Comparison of ENCODE assay signal across 8 mouse cellular contexts in the genomic region with DNA sequence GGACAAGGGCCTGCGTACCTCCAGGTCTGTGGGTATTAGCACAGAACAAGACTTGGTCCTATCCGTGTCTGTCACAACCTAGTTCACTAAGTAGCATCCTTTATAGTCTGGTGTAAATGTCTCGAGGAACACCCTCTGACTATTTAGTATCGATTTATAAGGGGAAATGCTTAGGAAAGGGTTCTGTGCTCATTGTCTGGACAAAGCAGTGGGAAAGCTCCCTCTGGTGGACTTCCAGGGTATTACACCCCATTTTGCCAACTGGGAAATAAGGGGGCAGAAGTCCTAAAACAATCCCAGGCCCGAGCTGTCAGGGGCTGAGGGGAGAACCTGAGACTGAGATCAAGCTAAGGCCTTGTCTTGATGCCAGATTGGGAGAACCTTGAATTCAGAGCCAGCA. TPM values are rescaled to one million over a fixed set of nuclear protein-coding genes. Genes with fewer than 3 reads are reported as not detected.
DNase-seq lines count a peak whose midpoint lies in the region; ATAC-seq lines count a peak whose summit lies in the region.

No protein-coding gene starts in this region.

- peaks cover 34% of the 10 kb centered on the region for H3K36me3 ChIP-seq in hindbrain, embryonic 10.5 days
- H3K36me3 ChIP-seq in hindbrain, embryonic 13.5 days = peaks cover 31% of the 10 kb centered on the region
- peaks cover 28% of the 10 kb centered on the region for H3K36me3 ChIP-seq in hindbrain, embryonic 12.5 days
- H3K36me3 ChIP-seq in midbrain, embryonic 15.5 days (replicated peaks) = peaks cover 12% of the 10 kb centered on the region; the same call in 1 of the 2 replicates

- H3K27ac ChIP-seq in hindbrain, embryonic 10.5 days = peak overlapping the region; percentile 59
- no peak overlapping the region for H3K27ac ChIP-seq in hindbrain, embryonic 13.5 days
- no peak overlapping the region for H3K27ac ChIP-seq in hindbrain, embryonic 12.5 days
- no peak overlapping the region for H3K27ac ChIP-seq in midbrain, embryonic 15.5 days

- WGBS in hindbrain, embryonic 10.5 days = 38% methylated on average over 5 of the region's 5 CpGs
- 25% methylated on average over 5 of the region's 5 CpGs for WGBS in hindbrain, embryonic 13.5 days
- 30% methylated on average over 5 of the region's 5 CpGs for WGBS in hindbrain, embryonic 12.5 days
- WGBS in midbrain, embryonic 15.5 days = 27% methylated on average over 5 of the region's 5 CpGs

- no peak overlapping the region for H3K9ac ChIP-seq in hindbrain, embryonic 13.5 days
- no peak overlapping the region for H3K9ac ChIP-seq in hindbrain, embryonic 12.5 days
- no peak overlapping the region for H3K9ac ChIP-seq in midbrain, embryonic 15.5 days

- no peaks in the 10 kb centered on the region for H3K9me3 ChIP-seq in hindbrain, embryonic 10.5 days
- no peaks in the 10 kb centered on the region for H3K9me3 ChIP-seq in hindbrain, embryonic 13.5 days
- no peaks in the 10 kb centered on the region for H3K9me3 ChIP-seq in hindbrain, embryonic 12.5 days (replicated peaks)
- H3K9me3 ChIP-seq in midbrain, embryonic 15.5 days = no peaks in the 10 kb centered on the region

- 0 out of 2 replicates have a peak, but pooled peaks cover 4% of the 10 kb centered on the region for H3K4me1 ChIP-seq in hindbrain, embryonic 10.5 days (replicated peaks)
- no peaks in the 10 kb centered on the region for H3K4me1 ChIP-seq in hindbrain, embryonic 13.5 days (replicated peaks)
- 0 out of 2 replicates have a peak, but pooled peaks cover 3% of the 10 kb centered on the region for H3K4me1 ChIP-seq in hindbrain, embryonic 12.5 days
- H3K4me1 ChIP-seq in midbrain, embryonic 15.5 days = peaks cover 3% of the 10 kb centered on the region; the same call in 1 of the 2 replicates

- H3K27me3 ChIP-seq in hindbrain, embryonic 10.5 days (ENCODE audit: insufficient read depth, poor library complexity, severe bottlenecking) = 0 out of 2 replicates have a peak, but pooled peaks cover 8% of the 10 kb centered on the region
- no peaks in the 10 kb centered on the region for H3K27me3 ChIP-seq in hindbrain, embryonic 13.5 days
- no peaks in the 10 kb centered on the region for H3K27me3 ChIP-seq in hindbrain, embryonic 12.5 days
- H3K27me3 ChIP-seq in midbrain, embryonic 15.5 days (replicated peaks) = no peaks in the 10 kb centered on the region

- DNase-seq in hindbrain, embryonic 10.5 days (ENCODE audit: low spot score) = peak; percentile 83
- DNase-seq in brain, embryonic 18.5 days (ENCODE audit: low read depth, low spot score) = peak; percentile 43
- DNase-seq in left cerebral cortex, postnatal 10 days (ENCODE audit: extremely low spot score in 1 of 2, low spot score in 2 of 2) = peak; percentile 64 to 75
- peak; percentile 72 to 81 for DNase-seq in spleen, postnatal 10 days (ENCODE audit: low spot score in 2 of 2)

- intact Hi-C loops in left cerebral cortex, postnatal 10 days (cut with DNase I) = loop anchor here (5.0 kb wide), 1 partner anchor 95 kb away; no protein-coding TSS in a partner anchor

- H3K4me2 ChIP-seq in hindbrain, embryonic 13.5 days = no peak overlapping the region
- no peak overlapping the region for H3K4me2 ChIP-seq in hindbrain, embryonic 12.5 days (replicated peaks)
- no peak overlapping the region for H3K4me2 ChIP-seq in midbrain, embryonic 15.5 days

- no peak for ATAC-seq in hindbrain, embryonic 13.5 days (ENCODE audit: low FRiP score)
- ATAC-seq in erythroblast, adult 5-6 weeks (replicated peaks; ENCODE audit: low FRiP score, poor library complexity, severe bottlenecking) = peak; percentile 59
- 0 out of 2 replicates have a peak, but pooled peaks have one; percentile 19 for ATAC-seq in hindbrain, embryonic 12.5 days (ENCODE audit: low FRiP score)
- ATAC-seq in midbrain, embryonic 15.5 days (replicated peaks) = 0 out of 2 replicates have a peak, but pooled peaks have one; percentile 37

- H3K4me3 ChIP-seq in hindbrain, embryonic 10.5 days = no peak overlapping the region
- no peak overlapping the region for H3K4me3 ChIP-seq in hindbrain, embryonic 13.5 days
- H3K4me3 ChIP-seq in hindbrain, embryonic 12.5 days = no peak overlapping the region
- H3K4me3 ChIP-seq in midbrain, embryonic 15.5 days = no peak overlapping the region

RNA-seq across cellular contexts. Expression of a gene that starts 10.3 kb away (rescaled TPM):
- 142 and 158 TPM in 2 replicates for polyA plus RNA-seq in hindbrain, embryonic 10.5 days (2016; fragmentation: Nextera tagmentation; extraction: Ambion mirVana)
- 202 and 209 TPM in 2 replicates for polyA plus RNA-seq in hindbrain, embryonic 13.5 days (2015; fragmentation: Nextera tagmentation; extraction: Ambion mirVana)
- total RNA-seq in erythroblast, adult 5-6 weeks (2015; ENCODE audit: low replicate concordance) = 19.2 and 24.9 TPM in 2 replicates
- total RNA-seq in erythroblast, adult 5-6 weeks (2017; ENCODE audit: low replicate concordance) = 17.0 and 24.1 TPM in 2 replicates
- polyA plus RNA-seq in hindbrain, embryonic 12.5 days (2016; fragmentation: Nextera tagmentation; extraction: Ambion mirVana) = 160 and 166 TPM in 2 replicates
- total RNA-seq in left cerebral cortex, postnatal 10 days (2021) = 100 to 1,000 TPM; 111 to 130 TPM
- 227 and 235 TPM in 2 replicates for polyA plus RNA-seq in midbrain, embryonic 15.5 days (2015; fragmentation: Nextera tagmentation; extraction: Ambion mirVana)

RNA-seq across cellular contexts. Expression of a gene that starts 10.3 kb away (rescaled TPM):
- 5.3 and 5.7 TPM in 2 replicates for polyA plus RNA-seq in hindbrain, embryonic 10.5 days (2016; fragmentation: Nextera tagmentation; extraction: Ambion mirVana)
- polyA plus RNA-seq in hindbrain, embryonic 13.5 days (2015; fragmentation: Nextera tagmentation; extraction: Ambion mirVana) = 7.8 and 8.4 TPM in 2 replicates
- total RNA-seq in erythroblast, adult 5-6 weeks (2015; ENCODE audit: low replicate concordance) = not detected in 2 replicates
- not detected in 2 replicates for total RNA-seq in erythroblast, adult 5-6 weeks (2017; ENCODE audit: low replicate concordance)
- polyA plus RNA-seq in hindbrain, embryonic 12.5 days (2016; fragmentation: Nextera tagmentation; extraction: Ambion mirVana) = 8.3 and 8.8 TPM in 2 replicates
- 1 to 10 TPM; 6.3 to 7.5 TPM for total RNA-seq in left cerebral cortex, postnatal 10 days (2021)
- polyA plus RNA-seq in midbrain, embryonic 15.5 days (2015; fragmentation: Nextera tagmentation; extraction: Ambion mirVana) = 8.0 and 8.1 TPM in 2 replicates

RNA-seq across cellular contexts. Expression of a gene that starts 16.2 kb away (rescaled TPM):
- polyA plus RNA-seq in hindbrain, embryonic 10.5 days (2016; fragmentation: Nextera tagmentation; extraction: Ambion mirVana) = 3.2 and 4.9 TPM in 2 replicates
- 0.35 TPM in 1 of 2 replicates, not detected in the other for polyA plus RNA-seq in hindbrain, embryonic 13.5 days (2015; fragmentation: Nextera tagmentation; extraction: Ambion mirVana)
- 1.3 TPM in 1 of 2 replicates, not detected in the other for total RNA-seq in erythroblast, adult 5-6 weeks (2015; ENCODE audit: low replicate concordance)
- total RNA-seq in erythroblast, adult 5-6 weeks (2017; ENCODE audit: low replicate concordance) = not detected in 2 replicates
- polyA plus RNA-seq in hindbrain, embryonic 12.5 days (2016; fragmentation: Nextera tagmentation; extraction: Ambion mirVana) = 0.35 and 0.36 TPM in 2 replicates
- not detected for total RNA-seq in left cerebral cortex, postnatal 10 days (2021)
- 0.13 and 0.19 TPM in 2 replicates for polyA plus RNA-seq in midbrain, embryonic 15.5 days (2015; fragmentation: Nextera tagmentation; extraction: Ambion mirVana)

RNA-seq across cellular contexts. Expression of a gene that starts 22.4 kb away (rescaled TPM):
- 36.7 and 37.2 TPM in 2 replicates for polyA plus RNA-seq in hindbrain, embryonic 10.5 days (2016; fragmentation: Nextera tagmentation; extraction: Ambion mirVana)
- polyA plus RNA-seq in hindbrain, embryonic 13.5 days (2015; fragmentation: Nextera tagmentation; extraction: Ambion mirVana) = 44.0 and 46.9 TPM in 2 replicates
- total RNA-seq in erythroblast, adult 5-6 weeks (2015; ENCODE audit: low replicate concordance) = 3.1 and 5.6 TPM in 2 replicates
- total RNA-seq in erythroblast, adult 5-6 weeks (2017; ENCODE audit: low replicate concordance) = 3.0 and 7.5 TPM in 2 replicates
- 37.6 and 39.1 TPM in 2 replicates for polyA plus RNA-seq in hindbrain, embryonic 12.5 days (2016; fragmentation: Nextera tagmentation; extraction: Ambion mirVana)
- 10 to 100 TPM; 69.3 to 69.5 TPM for total RNA-seq in left cerebral cortex, postnatal 10 days (2021)
- 52.6 and 55.0 TPM in 2 replicates for polyA plus RNA-seq in midbrain, embryonic 15.5 days (2015; fragmentation: Nextera tagmentation; extraction: Ambion mirVana)

RNA-seq across cellular contexts. Expression of a gene that starts 33.7 kb away (rescaled TPM):
- 2.3 and 3.3 TPM in 2 replicates for polyA plus RNA-seq in hindbrain, embryonic 10.5 days (2016; fragmentation: Nextera tagmentation; extraction: Ambion mirVana)
- 4.1 and 4.4 TPM in 2 replicates for polyA plus RNA-seq in hindbrain, embryonic 13.5 days (2015; fragmentation: Nextera tagmentation; extraction: Ambion mirVana)
- 2.3 TPM in 1 of 2 replicates, not detected in the other for total RNA-seq in erythroblast, adult 5-6 weeks (2015; ENCODE audit: low replicate concordance)
- total RNA-seq in erythroblast, adult 5-6 weeks (2017; ENCODE audit: low replicate concordance) = 0.56 and 2.0 TPM in 2 replicates
- polyA plus RNA-seq in hindbrain, embryonic 12.5 days (2016; fragmentation: Nextera tagmentation; extraction: Ambion mirVana) = 2.8 and 3.1 TPM in 2 replicates
- total RNA-seq in left cerebral cortex, postnatal 10 days (2021) = 100 to 1,000 TPM; 111 to 118 TPM
- polyA plus RNA-seq in midbrain, embryonic 15.5 days (2015; fragmentation: Nextera tagmentation; extraction: Ambion mirVana) = 7.4 and 8.1 TPM in 2 replicates
